Mouse (Mus musculus) stomach, postnatal 0 days (tissue): ENCODE data around the gene Btbd8. TPM values are rescaled to one million over a fixed set of nuclear protein-coding genes. Genes with fewer than 3 reads are reported as not detected.

Experiments
- ATAC-seq: fragments of 200-750 bp; cut with Nextera tagmentation; 2 replicates; pipeline ENCODE4 v1.8.0; 2017; ENCODE audit not compliant: low FRiP score, low TSS enrichment
- DNase-seq: peaks from one replicate; pipeline ENCODE4 v3.0.0-alpha.2; 2016; ENCODE audit warnings: low spot score
- H3K27ac ChIP-seq: fragments of 300-500 bp; sonication (generic); replicated peaks from 2 replicates; pipeline ENCODE4 v1.5.1; 2014; ENCODE audit warnings: mild to moderate bottlenecking, control low read depth
- H3K27me3 ChIP-seq: fragments of 300-500 bp; sonication (generic); 2 replicates; pipeline ENCODE4 v1.6.1; 2014; ENCODE audit warnings: low read length; ENCODE audit not compliant: control insufficient read depth, insufficient read depth
- H3K36me3 ChIP-seq: fragments of 300-500 bp; sonication (generic); 2 replicates; pipeline ENCODE4 v1.6.1; 2014; ENCODE audit warnings: low read length, mixed read lengths; ENCODE audit not compliant: control insufficient read depth, insufficient read depth
- H3K4me1 ChIP-seq: fragments of 300-500 bp; sonication (generic); replicated peaks from 2 replicates; pipeline ENCODE4 v1.6.1; 2014; ENCODE audit warnings: antibody characterized with exemption; ENCODE audit not compliant: control insufficient read depth, insufficient read depth
- H3K4me2 ChIP-seq: fragments of 300-500 bp; sonication (generic); replicated peaks from 2 replicates; pipeline ENCODE4 v1.6.1; 2014; ENCODE audit warnings: low read depth, mild to moderate bottlenecking, control low read depth, moderate library complexity
- H3K4me3 ChIP-seq: fragments of 300-500 bp; sonication (generic); 2 replicates; pipeline ENCODE4 v1.5.1; 2014; ENCODE audit warnings: low read depth, low read length, control low read depth
- H3K9ac ChIP-seq: fragments of 300-500 bp; sonication (generic); 2 replicates; pipeline ENCODE4 v1.6.1; 2014; ENCODE audit warnings: mild to moderate bottlenecking, low read length, control low read depth, mixed read lengths
- H3K9me3 ChIP-seq: fragments of 300-500 bp; sonication (generic); 2 replicates; pipeline ENCODE4 v1.6.1; 2016; ENCODE audit warnings: low read length; ENCODE audit not compliant: control insufficient read depth
- CTCF ChIP-seq: IDR thresholded peaks from 2 replicates; pipeline ENCODE4 v1.5.1; 2016; ENCODE audit warnings: antibody characterized with exemption, low read depth, mild to moderate bottlenecking, moderate library complexity
- EP300 ChIP-seq: optimal IDR thresholded peaks from 2 replicates; pipeline ENCODE3; 2016; ENCODE audit warnings: antibody characterized with exemption
- WGBS: fragments of 180-500 bp; shearing (Covaris S2); extraction: QIAGEN DNeasy Blood & Tissue Kit; methylation state at CpG from one replicate; pipeline ENCODE4 v1.1.7; 2014; 5-methylcytosine and 5-hydroxymethylcytosine counted together
- polyA plus RNA-seq: library from polyadenylated mRNA; unstranded; fragments of >200 nt; fragmentation: Nextera tagmentation; extraction: Ambion mirVana; gene quantifications from 2 replicates; pipeline ENCODE4 v1.2.1, GENCODE M21; 2015

The Btbd8 gene
- polyA plus RNA-seq, 1 experiment from 2014 or later = 2.3 TPM

- Histone ChIP-seq H3K4me3 (no peak overlapping the region), H3K27ac (no peak overlapping the region), H3K4me1 (no peaks in the 10 kb centered on the region), H3K9ac (no peak overlapping the region), H3K27me3 (no peaks in the 10 kb centered on the region), H3K9me3 (no peaks in the 10 kb centered on the region), H3K36me3 (no peaks in the 10 kb centered on the region), H3K4me2 (no peak overlapping the region)
- no peak for TF ChIP-seq EP300
- TF ChIP-seq CTCF = no peak
- WGBS = 77% methylated on average over 3 of the region's 3 CpGs
- no peak for ATAC-seq
- no peak for DNase-seq
Observed at GRCm38 (mm10) chr5:107548444-107548843, 110.6 kb downstream of the Btbd8 start.

- H3K27me3 ChIP-seq = no peaks in the 10 kb centered on the region
- WGBS = 62% methylated on average over 5 of the region's 5 CpGs
Observed at GRCm38 (mm10) chr5:107554336-107554735, 116.5 kb downstream of the Btbd8 start.

GRCm38 (mm10) chr5:107556969-107557368 is 119.2 kb downstream of the Btbd8 start:
- no peaks in the 10 kb centered on the region for H3K27me3 ChIP-seq
- no peak overlapping the region for H3K4me2 ChIP-seq
- TF ChIP-seq CTCF = no peak
- no peak for TF ChIP-seq EP300
- no peaks in the 10 kb centered on the region for H3K9me3 ChIP-seq
- no peak for DNase-seq
- ATAC-seq = no peak
- no peak overlapping the region for H3K27ac ChIP-seq
- H3K36me3 ChIP-seq = peaks cover 7% of the 10 kb centered on the region; the same call in 1 of the 2 replicates
- H3K4me1 ChIP-seq = no peaks in the 10 kb centered on the region
- no peak overlapping the region for H3K9ac ChIP-seq
- no peak overlapping the region for H3K4me3 ChIP-seq
- 50% methylated on average over 3 of the region's 3 CpGs for WGBS

More at GRCm38 (mm10) chr5:107554336-107554735, 116.5 kb downstream of the Btbd8 start:
- Histone ChIP-seq H3K9ac (no peak overlapping the region), H3K4me1 (no peaks in the 10 kb centered on the region), H3K4me2 (no peak overlapping the region), H3K4me3 (no peak overlapping the region), H3K27ac (no peak overlapping the region), H3K36me3 (0 out of 2 replicates have a peak, but pooled peaks cover 5% of the 10 kb centered on the region), H3K9me3 (no peaks in the 10 kb centered on the region)
- ATAC-seq = no peak
- TF ChIP-seq CTCF (no peak), EP300 (no peak)
- DNase-seq = no peak

Other genes starting within 250 kb of the Btbd8 start
- gene Tgfbr3, start 148.4 kb upstream of the Btbd8 start, polyA plus RNA-seq = 10.6 and 11.9 TPM in 2 replicates
- 1.1 and 1.3 TPM in 2 replicates for gene Brdt, start 106.8 kb upstream of the Btbd8 start, polyA plus RNA-seq
- 4.7 and 6.1 TPM in 2 replicates for gene Ephx4, start 35.3 kb upstream of the Btbd8 start, polyA plus RNA-seq
- gene Lpcat2b, start 6.4 kb upstream of the Btbd8 start, polyA plus RNA-seq = not detected in 2 replicates
- gene Gm42669, start 69.6 kb downstream of the Btbd8 start, polyA plus RNA-seq = 0.11 and 0.13 TPM in 2 replicates
- gene 1700028K03Rik, start 96.7 kb downstream of the Btbd8 start, polyA plus RNA-seq = 0.04 and 0.05 TPM in 2 replicates
- 10.2 and 10.4 TPM in 2 replicates for gene Rpap2, start 159.4 kb downstream of the Btbd8 start, polyA plus RNA-seq
- gene Glmn, start 159.9 kb downstream of the Btbd8 start, polyA plus RNA-seq = 15.9 and 16.3 TPM in 2 replicates